Mouse (Mus musculus) G1E (cell line): ENCODE results near the gene Tbc1d8. TPM values are rescaled to one million over a fixed set of nuclear protein-coding genes. Genes with fewer than 3 reads are reported as not detected.

Experiments used
- ATAC-seq: 2 replicates; pipeline ENCODE4 v1.8.0; 2016; ENCODE audit warnings: mild to moderate bottlenecking; ENCODE audit not compliant: insufficient number of reproducible peaks, poor library complexity, low FRiP score, severe bottlenecking; ENCODE audit errors: extremely low read depth
- DNase-seq: peaks from one replicate; pipeline ENCODE4 v3.0.0; 2012; ENCODE audit warnings: low spot score
- H3K27me3 ChIP-seq: 2 replicates; pipeline ENCODE4 v1.6.1; 2012; ENCODE audit warnings: mild to moderate bottlenecking, low read length, inconsistent platforms; ENCODE audit not compliant: insufficient read depth
- H3K36me3 ChIP-seq: replicated peaks from 2 replicates; pipeline ENCODE3; 2012; ENCODE audit warnings: mild to moderate bottlenecking, inconsistent platforms
- H3K4me1 ChIP-seq: 2 replicates; pipeline ENCODE4 v1.6.1; 2012; ENCODE audit warnings: low read depth, low read length, inconsistent platforms, mixed read lengths; ENCODE audit not compliant: insufficient read depth
- H3K4me3 ChIP-seq: 2 replicates; pipeline ENCODE4 v1.5.1; 2012; ENCODE audit warnings: low read depth, mild to moderate bottlenecking, inconsistent platforms, low read length, moderate library complexity, mixed read lengths
- H3K9me3 ChIP-seq: replicated peaks from 2 replicates; pipeline ENCODE4 v1.6.1; 2012; ENCODE audit warnings: inconsistent platforms
- CTCF ChIP-seq: IDR thresholded peaks from 2 replicates; pipeline ENCODE4 v1.5.1; 2012; ENCODE audit warnings: low read depth, low read length, inconsistent platforms, mixed read lengths
- GATA1 ChIP-seq: IDR thresholded peaks from 2 replicates; pipeline ENCODE4 v1.6.1; 2012; ENCODE audit warnings: borderline replicate concordance, low read length, inconsistent platforms, mixed read lengths
- GATA2 ChIP-seq: IDR thresholded peaks from 2 replicates; pipeline ENCODE4 v1.6.1; 2012; ENCODE audit warnings: low read depth, low read length, inconsistent platforms, borderline replicate concordance
- POLR2AphosphoS5 ChIP-seq: IDR thresholded peaks from 2 replicates; pipeline ENCODE4 v1.6.1; 2012; ENCODE audit warnings: low read depth, low read length, inconsistent platforms; ENCODE audit not compliant: insufficient replicate concordance
- TAL1 ChIP-seq: conservative IDR thresholded peaks from 2 replicates; pipeline ENCODE4 v1.6.1; 2012; ENCODE audit warnings: low read depth, low read length, inconsistent platforms, mixed read lengths
- polyA plus RNA-seq: library from polyadenylated mRNA; stranded (reverse); fragments of >175 nt; gene quantifications from 2 replicates; pipeline ENCODE4 v1.2.3, GENCODE M21; 2012
- total RNA-seq, 2 experiments: library from RNA; stranded (forward) in 1 of 2; stranded (reverse) in 1 of 2; fragments of 200-1000 nt in 1 of 2; fragments of >200 nt in 1 of 2; fragmentation: Nextera tagmentation in 1 of 2; gene quantifications; 2 replicates each; pipeline ENCODE4 v1.2.3; 2014 to 2017

Gene Tbc1d8
- total and polyA plus RNA-seq, 3 experiments: 3.5 to 6.9 (median 3.9) TPM

DNA sequence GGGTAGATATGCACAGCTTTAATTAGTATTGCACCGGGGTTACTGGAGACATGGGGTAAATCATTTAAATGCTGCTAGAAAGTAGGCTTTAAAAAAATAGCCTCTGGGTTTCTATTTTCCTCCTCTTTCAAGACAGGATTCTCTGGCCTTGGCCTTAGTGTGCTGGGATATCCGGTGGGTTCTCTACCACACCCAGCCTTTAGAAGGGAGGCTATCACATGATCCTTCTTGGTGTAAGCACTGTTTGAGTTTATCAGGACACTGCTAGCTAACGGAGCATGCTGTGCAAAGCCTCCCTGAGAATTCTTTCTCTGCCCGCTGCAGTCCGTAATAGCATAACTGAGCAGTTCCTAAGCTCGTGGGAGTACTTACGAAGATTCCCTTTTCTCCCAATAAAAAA lies 129.1 kb downstream of the Tbc1d8 start:
- no peaks in the 10 kb centered on the region for H3K4me1 ChIP-seq
- peaks cover 24% of the 10 kb centered on the region for H3K27me3 ChIP-seq
- H3K9me3 ChIP-seq: no peaks in the 10 kb centered on the region
- no peak for TF ChIP-seq TAL1
- no peak for TF ChIP-seq POLR2AphosphoS5
- no peak for TF ChIP-seq CTCF
- TF ChIP-seq GATA2: no peak
- no peak for TF ChIP-seq GATA1
- H3K4me3 ChIP-seq: no peak overlapping the region
- DNase-seq (no peak), ATAC-seq (no peak)
- H3K36me3 ChIP-seq: no peaks in the 10 kb centered on the region

DNA sequence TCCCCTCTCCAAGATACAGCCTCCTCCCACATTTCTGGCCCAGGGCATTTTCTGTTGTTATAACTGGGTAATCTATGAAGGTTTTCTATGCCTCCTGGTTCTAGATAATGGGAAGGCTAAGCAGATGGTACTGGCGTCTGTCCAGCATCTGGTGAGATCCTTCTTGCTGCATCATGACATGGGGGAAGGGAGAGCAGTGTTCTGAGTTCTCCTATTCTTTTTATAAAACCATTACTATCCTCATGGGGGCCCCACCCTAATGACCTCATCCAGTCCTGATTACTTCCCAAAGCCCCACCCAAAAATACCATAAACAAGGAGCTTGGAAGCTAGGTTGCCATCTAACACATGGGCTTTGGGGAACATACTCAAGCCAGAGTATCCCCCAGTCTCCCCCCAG lies 129.6 kb downstream of the Tbc1d8 start:
- DNase-seq (no peak), ATAC-seq (no peak)
- Histone ChIP-seq H3K9me3 (no peaks in the 10 kb centered on the region), H3K4me3 (no peak overlapping the region), H3K27me3 (peaks cover 24% of the 10 kb centered on the region), H3K4me1 (no peaks in the 10 kb centered on the region), H3K36me3 (no peaks in the 10 kb centered on the region)
- TF ChIP-seq POLR2AphosphoS5 (no peak), CTCF (no peak), GATA1 (no peak), GATA2 (no peak), TAL1 (no peak)

DNA sequence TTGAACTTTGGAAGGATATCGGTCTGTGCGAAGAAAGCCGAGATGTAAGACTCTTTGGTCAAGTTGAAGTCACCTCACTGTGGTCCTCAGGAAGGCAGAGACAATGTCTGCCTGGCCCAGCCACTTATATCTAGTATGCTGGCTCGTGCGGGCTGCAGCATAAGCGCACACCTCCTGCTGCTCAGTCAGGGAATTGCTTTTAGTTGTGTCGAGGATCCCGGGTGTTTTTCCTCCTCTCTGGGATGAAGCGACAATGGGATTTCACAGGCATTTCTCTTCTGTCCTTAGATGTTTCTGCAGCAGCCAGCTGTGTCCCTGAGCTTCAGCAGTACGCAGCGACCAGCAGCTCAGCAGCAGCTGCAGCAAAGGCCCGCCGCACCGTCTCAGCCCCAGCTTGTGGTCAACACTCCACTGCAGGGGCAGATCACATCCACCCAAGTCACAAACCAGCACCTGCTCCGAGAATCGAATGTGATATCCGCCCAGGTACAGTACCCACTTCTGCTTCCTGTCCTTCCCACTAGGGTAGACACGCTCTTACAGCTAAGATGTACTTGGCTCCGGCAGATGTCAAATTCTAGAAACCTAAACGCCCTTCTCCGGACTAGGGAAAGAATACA lies 133.5 kb downstream of the Tbc1d8 start:
- ATAC-seq: no peak

DNA sequence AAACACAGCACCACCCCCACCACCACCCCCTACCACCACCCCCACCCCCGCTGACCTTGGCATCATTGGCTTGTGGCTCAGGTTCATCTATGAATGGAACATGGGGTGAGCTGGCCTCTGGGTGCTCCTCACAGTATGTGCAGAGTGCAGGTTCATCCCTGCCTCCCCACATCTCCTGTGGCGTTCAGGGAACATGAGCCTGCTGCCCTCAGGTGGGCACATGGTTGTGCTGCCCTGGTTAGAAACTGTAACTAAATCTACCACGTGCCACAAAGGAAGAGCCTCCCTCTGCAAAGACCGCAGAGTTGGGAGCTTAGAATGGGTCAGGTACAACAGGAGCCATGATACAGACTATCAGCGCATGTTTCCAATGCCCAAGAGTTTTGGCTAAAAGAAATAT lies 135.3 kb downstream of the Tbc1d8 start:
- peaks cover 40% of the 10 kb centered on the region for H3K27me3 ChIP-seq

More for the DNA sequence above, 133.5 kb downstream of the Tbc1d8 start:
- no peak for TF ChIP-seq CTCF
- TF ChIP-seq GATA2: no peak
- TF ChIP-seq POLR2AphosphoS5: no peak
- DNase-seq: no peak
- H3K36me3 ChIP-seq: no peaks in the 10 kb centered on the region
- H3K4me3 ChIP-seq: no peak overlapping the region
- no peaks in the 10 kb centered on the region for H3K4me1 ChIP-seq
- H3K9me3 ChIP-seq: no peaks in the 10 kb centered on the region
- H3K27me3 ChIP-seq: peaks cover 29% of the 10 kb centered on the region

DNA sequence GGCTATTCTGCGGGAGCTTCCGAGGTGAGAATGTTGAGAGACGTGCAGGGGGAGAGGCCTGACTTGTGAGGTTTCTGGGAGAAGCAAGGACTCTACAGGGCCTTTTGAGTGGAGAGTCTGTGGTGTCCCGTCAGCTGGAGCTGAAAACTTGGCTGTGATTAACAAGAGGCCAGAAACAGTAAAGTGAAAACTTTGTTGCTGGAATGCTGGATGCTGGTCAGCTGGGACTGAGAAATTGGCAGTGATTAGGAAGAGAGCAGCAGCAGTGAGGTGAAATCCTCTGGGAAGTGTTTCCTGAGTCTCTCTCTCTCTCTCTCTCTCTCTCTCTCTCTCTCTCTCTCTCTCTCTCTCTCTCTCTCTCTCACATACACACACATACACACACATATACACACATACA lies 136.7 kb downstream of the Tbc1d8 start:
- ATAC-seq (no peak), DNase-seq (no peak)
- Histone ChIP-seq H3K9me3 (no peaks in the 10 kb centered on the region), H3K27me3 (peaks cover 35% of the 10 kb centered on the region), H3K36me3 (no peaks in the 10 kb centered on the region), H3K4me1 (no peaks in the 10 kb centered on the region), H3K4me3 (no peak overlapping the region)
- no peak for TF ChIP-seq TAL1
- no peak for TF ChIP-seq POLR2AphosphoS5
- TF ChIP-seq CTCF: no peak
- no peak for TF ChIP-seq GATA1
- no peak for TF ChIP-seq GATA2

More for the DNA sequence above, 135.3 kb downstream of the Tbc1d8 start:
- H3K9me3 ChIP-seq: no peaks in the 10 kb centered on the region
- H3K4me1 ChIP-seq: no peaks in the 10 kb centered on the region
- TF ChIP-seq CTCF: no peak
- ATAC-seq (no peak), DNase-seq (no peak)
- no peaks in the 10 kb centered on the region for H3K36me3 ChIP-seq
- H3K4me3 ChIP-seq: no peak overlapping the region

DNA sequence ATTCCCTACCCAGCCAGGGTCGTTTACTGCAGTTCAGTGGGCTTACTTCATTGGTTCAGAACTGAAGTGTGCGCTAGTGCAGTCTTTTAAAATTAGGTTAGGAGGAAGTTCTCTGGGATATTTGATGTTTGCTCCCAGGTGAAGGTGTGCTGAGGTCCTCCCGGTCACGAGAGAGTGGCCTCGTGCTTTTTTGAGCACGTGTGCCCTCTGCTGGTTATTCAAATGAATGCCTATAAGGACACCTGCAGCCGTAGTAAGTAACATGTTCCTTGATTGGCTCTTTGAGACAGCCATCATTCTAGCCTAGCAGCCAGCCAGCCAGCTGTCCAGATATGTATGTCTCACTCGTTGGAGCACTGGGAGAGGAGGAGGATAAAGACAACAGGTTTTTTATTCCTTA lies 137.9 kb downstream of the Tbc1d8 start:
- Histone ChIP-seq H3K27me3 (peaks cover 35% of the 10 kb centered on the region), H3K4me3 (no peak overlapping the region), H3K4me1 (no peaks in the 10 kb centered on the region), H3K36me3 (no peaks in the 10 kb centered on the region), H3K9me3 (no peaks in the 10 kb centered on the region)
- peak; percentile 31 for DNase-seq
- ATAC-seq: no peak
- TF ChIP-seq CTCF (peak; percentile 23; the same call in 1 of the 2 replicates), TAL1 (no peak)

DNA sequence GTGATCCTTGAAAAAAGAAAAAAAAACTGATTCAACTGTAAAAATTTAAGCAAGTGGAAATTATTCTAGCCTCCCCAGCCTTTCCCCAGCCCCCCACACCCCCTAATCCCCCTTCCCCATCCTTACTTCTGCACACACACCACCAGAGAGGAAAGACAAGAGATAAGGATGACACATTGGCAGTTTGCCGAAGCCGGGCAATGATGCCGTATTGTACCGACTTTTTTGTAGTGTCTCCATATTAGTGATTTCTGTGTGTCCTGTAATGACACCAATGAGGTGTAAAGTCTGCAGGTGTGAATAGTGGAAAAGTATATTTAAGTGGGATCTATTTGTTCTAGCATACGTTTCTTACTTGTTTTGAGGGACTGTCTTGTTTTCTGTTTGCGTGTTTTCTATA lies 138.4 kb downstream of the Tbc1d8 start:
- peaks cover 33% of the 10 kb centered on the region for H3K27me3 ChIP-seq
- no peaks in the 10 kb centered on the region for H3K36me3 ChIP-seq
- no peak for ATAC-seq

More for the DNA sequence above, 138.4 kb downstream of the Tbc1d8 start:
- Histone ChIP-seq H3K9me3 (no peaks in the 10 kb centered on the region), H3K4me1 (no peaks in the 10 kb centered on the region), H3K4me3 (no peak overlapping the region)
- TF ChIP-seq TAL1 (no peak), GATA1 (no peak), POLR2AphosphoS5 (no peak)
- DNase-seq: no peak
